Mouse (Mus musculus): ENCODE results near the gene Slc16a10. TPM values are rescaled to one million over a fixed set of nuclear protein-coding genes. Genes with fewer than 3 reads are reported as not detected.
A peak's percentile ranks its signal among the peaks of the same experiment; 100 is the strongest.

Gene Slc16a10
- total RNA-seq, 2 experiments from 2014 or later, result 24.4 to 40.8 TPM

GRCm38 (mm10) chr10:40077346-40077959, 64.6 kb downstream of the Slc16a10 start:
- peak; percentile 90 for ATAC-seq (replicated peaks; ENCODE audit: poor library complexity)

- peak; percentile 69 for ATAC-seq (replicated peaks; ENCODE audit: poor library complexity)
Measured at GRCm38 (mm10) chr10:40073608-40074007, 68.5 kb downstream of the Slc16a10 start.

GRCm38 (mm10) chr10:40070684-40071083, 71.4 kb downstream of the Slc16a10 start:
- ATAC-seq (replicated peaks; ENCODE audit: poor library complexity), result no peak

- 0 out of 2 replicates have a peak, but pooled peaks have one; percentile 18 for ATAC-seq (replicated peaks; ENCODE audit: poor library complexity)
Measured at GRCm38 (mm10) chr10:40069270-40069669, 72.8 kb downstream of the Slc16a10 start.

- peak; percentile 40; the same call in 1 of the 2 replicates for ATAC-seq (replicated peaks; ENCODE audit: poor library complexity)
Measured at GRCm38 (mm10) chr10:40068595-40068994, 73.5 kb downstream of the Slc16a10 start.

GRCm38 (mm10) chr10:40067529-40067928, 74.5 kb downstream of the Slc16a10 start:
- ATAC-seq (replicated peaks; ENCODE audit: poor library complexity), result no peak

GRCm38 (mm10) chr10:40067071-40067470, 75.0 kb downstream of the Slc16a10 start:
- ATAC-seq (replicated peaks; ENCODE audit: poor library complexity), result no peak

GRCm38 (mm10) chr10:40065357-40065756, 76.7 kb downstream of the Slc16a10 start:
- no peak for ATAC-seq (replicated peaks; ENCODE audit: poor library complexity)

GRCm38 (mm10) chr10:40063291-40063890, 78.7 kb downstream of the Slc16a10 start:
- ATAC-seq (replicated peaks; ENCODE audit: poor library complexity), result no peak

- no peak for ATAC-seq (replicated peaks; ENCODE audit: poor library complexity)
Measured at GRCm38 (mm10) chr10:40062812-40063211, 79.2 kb downstream of the Slc16a10 start.

- no peak for ATAC-seq (replicated peaks; ENCODE audit: poor library complexity)
Measured at GRCm38 (mm10) chr10:40061926-40062325, 80.1 kb downstream of the Slc16a10 start.

- peak; percentile 32; the same call in 1 of the 2 replicates for ATAC-seq (replicated peaks; ENCODE audit: poor library complexity)
Measured at GRCm38 (mm10) chr10:40058786-40059120, 83.3 kb downstream of the Slc16a10 start.

GRCm38 (mm10) chr10:40058062-40058785, 83.8 kb downstream of the Slc16a10 start:
- ATAC-seq (replicated peaks; ENCODE audit: poor library complexity), result peak; percentile 26; the same call in 1 of the 2 replicates

- peak; percentile 52 for ATAC-seq (replicated peaks; ENCODE audit: poor library complexity)
Measured at GRCm38 (mm10) chr10:40057615-40058014, 84.4 kb downstream of the Slc16a10 start.

GRCm38 (mm10) chr10:40054455-40054854, 87.6 kb downstream of the Slc16a10 start:
- ATAC-seq (replicated peaks; ENCODE audit: poor library complexity), result no peak

GRCm38 (mm10) chr10:40053896-40054295, 88.2 kb downstream of the Slc16a10 start:
- ATAC-seq (replicated peaks; ENCODE audit: poor library complexity), result no peak

GRCm38 (mm10) chr10:40053257-40053895, 88.7 kb downstream of the Slc16a10 start:
- peak; percentile 76 for ATAC-seq (replicated peaks; ENCODE audit: poor library complexity)

GRCm38 (mm10) chr10:40051997-40052396, 90.1 kb downstream of the Slc16a10 start:
- ATAC-seq (replicated peaks; ENCODE audit: poor library complexity), result no peak

- no peak for ATAC-seq (replicated peaks; ENCODE audit: poor library complexity)
Measured at GRCm38 (mm10) chr10:40050763-40051162, 91.3 kb downstream of the Slc16a10 start.

GRCm38 (mm10) chr10:40041339-40041738, 100.7 kb downstream of the Slc16a10 start:
- ATAC-seq (replicated peaks; ENCODE audit: poor library complexity), result no peak

All from megakaryocyte progenitor cell, adult 5-6 weeks (primary cell).